Mouse (Mus musculus) embryonic fibroblast, embryonic 13.5 days (primary cell): ENCODE data around the gene Cd19.

ENCODE experiments used
- CTCF ChIP-seq: IDR thresholded peaks from 2 replicates; pipeline ENCODE4 v1.5.1; 2011; ENCODE audit warnings: mild to moderate bottlenecking, control low read depth, low read length, moderate library complexity, borderline replicate concordance; ENCODE audit not compliant: insufficient read depth
- POLR2A ChIP-seq: IDR thresholded peaks from 2 replicates; pipeline ENCODE4 v1.6.1; 2011; ENCODE audit warnings: low read depth, mild to moderate bottlenecking, control low read depth, low read length, moderate library complexity

DNA sequence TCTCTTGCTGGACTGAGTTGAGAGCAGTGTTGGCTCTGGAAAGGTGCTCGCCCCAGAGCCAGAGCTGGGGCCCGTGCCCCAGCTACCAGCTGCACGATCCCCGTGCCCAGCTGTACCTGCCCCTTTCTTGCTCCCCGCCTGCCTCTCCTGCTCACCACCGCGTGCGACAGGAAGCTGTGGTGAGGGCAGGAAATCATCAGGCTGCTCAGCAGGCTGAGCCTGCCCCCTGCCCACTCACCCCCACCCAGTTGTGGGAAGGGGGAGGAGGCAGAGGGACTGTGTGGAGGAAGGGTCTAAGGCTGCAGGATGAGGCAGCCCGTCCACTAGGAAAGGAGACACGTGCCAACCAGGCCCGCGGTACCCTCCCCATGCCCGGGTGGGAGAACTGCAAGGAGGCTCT, 45.3 kb downstream of the Cd19 start, which contains the start of gene Lat:
- TF ChIP-seq CTCF (no peak), POLR2A (no peak)
